Mouse (Mus musculus) erythroblast, adult 5-6 weeks (primary cell): Measurements from ENCODE around the gene Prrc2b. TPM values are rescaled to one million over a fixed set of nuclear protein-coding genes. Genes with fewer than 3 reads are reported as not detected.

Experiments
- ATAC-seq: replicated peaks from 2 replicates; pipeline ENCODE4 v1.8.0; 2016; ENCODE audit warnings: moderate number of reproducible peaks, mild to moderate bottlenecking, moderate TSS enrichment, inconsistent platforms; ENCODE audit not compliant: poor library complexity, low FRiP score, severe bottlenecking
- total RNA-seq, 2 experiments: library from RNA; stranded (forward) in 1 of 2; stranded (reverse) in 1 of 2; fragments of 150-400 nt in 1 of 2; fragments of 200-764, 138-1000 nt in 1 of 2; gene quantifications; 2 replicates each; pipeline versions ENCODE4 v1.2.3 to v1.2.4; 2015 to 2017; ENCODE audit warnings: low replicate concordance in 2 of 2

Prrc2b gene
- total RNA-seq, 2 experiments from 2014 or later = 10.8 to 12.3 TPM

- ATAC-seq = no peak
Measured at GRCm38 (mm10) chr2:32177397-32178060, 26.6 kb downstream of the Prrc2b start.

DNA sequence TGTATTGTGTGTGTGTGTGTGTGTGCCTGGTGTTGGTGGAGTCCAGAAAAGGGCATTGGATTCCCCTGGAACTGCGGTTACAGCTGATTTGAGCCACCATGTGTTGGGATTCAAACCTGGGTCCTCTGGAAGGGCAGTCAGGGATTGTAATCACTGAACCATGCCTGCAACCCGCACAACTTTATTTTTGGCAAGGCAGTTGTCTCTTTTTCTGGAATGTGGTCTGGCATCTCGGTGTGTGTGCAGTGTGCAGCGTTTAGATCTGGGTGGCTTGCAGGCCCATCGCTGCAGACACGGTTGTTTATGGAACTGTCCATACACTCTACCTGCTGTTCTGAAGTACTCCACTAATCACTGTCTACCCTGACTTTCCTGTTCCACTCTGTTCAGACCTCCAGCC lies 28.5 kb downstream of the Prrc2b start:
- ATAC-seq = no peak

GRCm38 (mm10) chr2:32180127-32180526 lies 29.2 kb downstream of the Prrc2b start:
- no peak for ATAC-seq

- ATAC-seq = no peak
Measured at GRCm38 (mm10) chr2:32181364-32181763, 30.5 kb downstream of the Prrc2b start.

DNA sequence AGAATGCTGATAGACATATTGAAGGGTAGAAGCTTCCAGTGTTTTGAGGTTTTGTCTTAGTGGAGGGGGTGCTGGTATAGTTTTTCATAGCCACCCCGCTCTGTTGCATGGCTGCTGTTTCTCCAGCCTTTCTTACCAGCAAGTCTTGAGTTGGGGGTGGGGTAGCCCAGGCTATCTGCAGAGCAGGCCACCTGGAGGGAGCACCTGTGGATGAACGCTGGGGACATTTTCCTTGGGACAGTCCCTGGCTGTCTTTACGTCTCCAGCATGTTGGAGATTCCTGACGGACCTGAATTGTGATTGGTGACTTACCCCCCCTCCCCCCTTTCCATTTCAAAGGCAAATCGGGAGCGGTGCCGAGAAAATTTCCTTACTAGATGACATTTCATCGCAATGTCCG lies 31.2 kb downstream of the Prrc2b start:
- no peak for ATAC-seq

DNA sequence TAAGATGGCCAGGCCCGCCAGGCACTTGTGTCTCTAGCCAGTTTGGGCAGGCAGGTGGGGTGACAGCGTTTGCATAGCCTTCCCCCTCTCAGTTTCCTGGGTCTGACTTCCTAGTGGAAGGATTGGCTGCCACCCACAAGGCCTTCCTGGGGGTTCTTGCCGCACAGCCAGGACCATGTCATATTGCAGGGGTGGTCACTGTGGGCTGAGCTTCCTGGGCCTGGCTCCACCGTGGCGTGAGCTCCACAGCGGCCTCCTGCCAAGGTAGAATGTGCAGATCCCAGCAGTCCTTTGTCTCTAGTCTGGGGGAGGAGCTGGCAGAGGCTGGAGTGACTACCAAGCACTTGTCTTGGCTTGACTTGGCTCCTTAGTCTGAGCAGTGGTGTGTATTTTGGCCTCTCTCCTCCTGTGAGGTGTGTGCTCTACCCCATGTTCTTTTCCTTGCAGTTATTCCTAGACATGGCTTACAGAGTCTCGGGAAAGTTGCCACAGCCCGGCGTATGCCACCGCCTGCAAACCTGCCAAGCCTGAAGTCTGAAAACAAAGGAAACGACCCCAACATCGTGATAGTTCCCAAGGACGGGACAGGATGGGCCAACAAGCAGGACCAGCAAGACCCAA lies 31.9 kb downstream of the Prrc2b start:
- no peak for ATAC-seq

- ATAC-seq = no peak
Measured at GRCm38 (mm10) chr2:32187019-32187551, 36.2 kb downstream of the Prrc2b start.

DNA sequence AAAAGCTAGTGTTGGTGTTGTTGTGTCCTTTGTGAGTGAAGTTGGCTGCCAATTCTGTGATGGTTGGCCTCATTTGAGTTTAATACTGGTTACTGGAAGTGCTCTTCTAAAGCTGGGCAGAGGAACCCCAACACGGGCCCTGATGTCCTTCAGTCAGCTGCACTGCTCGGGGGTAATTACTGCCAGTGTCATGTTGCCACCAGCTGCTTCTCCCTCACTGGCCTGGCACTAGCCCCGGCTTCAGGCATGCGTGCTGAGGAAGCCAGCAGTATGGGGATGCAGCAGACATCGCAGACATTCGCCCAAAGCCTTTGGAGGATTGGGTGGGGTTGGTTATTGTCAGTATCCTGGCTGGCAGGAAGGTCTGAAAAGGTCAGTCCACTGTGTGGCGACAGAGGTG lies 36.8 kb downstream of the Prrc2b start:
- no peak for ATAC-seq

GRCm38 (mm10) chr2:32189060-32189681 lies 38.3 kb downstream of the Prrc2b start:
- no peak for ATAC-seq

DNA sequence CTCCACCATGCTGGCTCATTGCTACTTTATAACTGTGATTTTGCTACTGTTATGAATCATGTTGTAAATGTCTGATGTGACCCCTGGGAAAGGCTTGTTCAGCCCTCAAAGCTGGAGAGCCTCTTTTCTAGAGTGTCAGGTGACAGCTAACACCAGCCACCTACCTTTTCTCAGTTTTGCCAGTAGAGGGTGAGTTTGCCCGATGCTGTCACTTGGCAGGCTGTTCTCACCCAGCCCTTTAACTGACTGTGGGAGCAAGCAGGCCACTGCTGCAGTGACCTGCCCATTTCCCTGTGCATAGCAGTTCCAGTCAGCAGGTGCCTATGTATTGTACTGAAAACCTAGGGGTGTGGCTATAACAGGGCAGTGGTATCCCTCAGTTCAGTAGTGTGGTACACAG lies 39.7 kb downstream of the Prrc2b start:
- ATAC-seq = no peak

- ATAC-seq = peak; percentile 51; the same call in 1 of the 2 replicates
Measured at GRCm38 (mm10) chr2:32191872-32192507, 41.1 kb downstream of the Prrc2b start.

GRCm38 (mm10) chr2:32198977-32199376 lies 48.1 kb downstream of the Prrc2b start:
- no peak for ATAC-seq

GRCm38 (mm10) chr2:32200033-32200432 lies 49.2 kb downstream of the Prrc2b start:
- ATAC-seq = no peak

- ATAC-seq = no peak
Measured at GRCm38 (mm10) chr2:32200712-32201111, 49.8 kb downstream of the Prrc2b start.

DNA sequence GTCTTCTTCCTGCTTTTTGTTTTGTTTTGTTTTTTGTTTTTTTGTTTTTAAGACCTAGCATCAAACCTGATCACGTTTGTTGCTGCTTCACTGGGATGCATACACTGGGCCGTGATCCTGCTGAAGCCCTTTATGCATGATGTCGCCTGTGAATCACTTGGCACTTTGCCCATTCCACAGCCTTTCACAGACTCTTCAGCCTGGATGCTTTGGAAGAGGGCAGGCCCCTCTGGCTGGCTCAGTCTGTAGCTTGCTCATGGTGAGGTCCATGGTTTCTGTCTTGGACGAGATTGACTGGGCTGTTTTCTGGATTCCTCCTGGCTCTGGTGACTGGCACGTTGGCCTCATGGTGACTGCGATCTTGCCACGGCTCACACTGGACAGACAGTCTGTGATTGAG lies 50.6 kb downstream of the Prrc2b start:
- ATAC-seq = no peak

DNA sequence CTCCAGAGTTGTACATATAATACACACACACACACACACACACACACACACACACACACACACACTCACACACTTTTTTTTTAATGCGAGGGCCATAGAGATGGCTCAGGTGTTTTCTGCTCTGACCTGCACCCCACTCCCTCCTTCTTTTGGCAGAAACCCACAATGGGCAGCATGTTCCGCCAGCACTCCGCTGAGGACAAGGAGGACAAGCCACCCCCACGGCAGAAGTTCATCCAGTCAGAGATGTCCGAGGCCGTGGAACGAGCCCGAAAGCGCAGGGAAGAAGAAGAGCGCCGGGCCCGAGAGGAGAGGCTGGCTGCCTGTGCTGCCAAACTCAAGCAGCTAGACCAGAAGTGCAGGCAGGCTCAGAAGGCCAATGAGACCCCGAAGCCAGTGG lies 53.0 kb downstream of the Prrc2b start:
- no peak for ATAC-seq

DNA sequence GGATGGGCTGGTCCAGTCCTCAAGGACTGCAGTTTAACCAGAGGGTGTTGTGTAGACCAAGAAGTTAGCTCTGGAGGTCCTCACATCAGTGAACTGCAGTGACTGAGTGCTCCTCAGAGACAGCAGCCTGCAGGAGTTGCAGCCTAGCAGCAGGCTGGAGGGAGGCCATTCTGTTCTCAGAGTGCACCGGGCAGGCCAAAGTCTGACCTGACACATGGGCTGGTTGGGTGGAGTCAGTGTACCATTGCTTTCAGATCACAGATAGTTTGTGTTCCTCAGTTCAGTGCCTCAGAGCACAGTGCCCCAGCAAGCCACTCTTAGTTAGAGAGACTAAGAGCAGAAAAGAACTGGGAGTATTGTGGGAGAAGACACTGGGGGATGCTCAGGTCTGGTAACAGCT lies 56.8 kb downstream of the Prrc2b start:
- no peak for ATAC-seq

DNA sequence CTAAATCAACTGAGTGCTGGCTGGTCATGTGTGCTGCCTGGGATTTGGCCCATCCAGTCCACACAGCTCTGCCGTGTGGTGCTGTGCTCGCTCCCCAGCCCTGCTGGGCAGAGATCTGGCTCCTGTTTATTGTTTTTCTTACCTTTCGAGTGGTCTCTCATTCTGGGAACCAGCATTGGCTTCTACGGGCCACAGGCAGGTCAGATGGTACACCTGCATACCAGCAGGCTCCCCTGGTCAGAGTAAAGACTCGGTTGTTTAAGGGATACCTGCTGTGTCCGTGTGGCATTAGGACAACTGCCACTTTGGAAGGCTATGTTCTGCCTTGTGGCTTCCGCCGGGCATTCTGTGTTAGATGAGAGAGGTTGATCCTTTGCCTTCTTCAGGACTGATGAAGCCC lies 60.8 kb downstream of the Prrc2b start:
- ATAC-seq = no peak

DNA sequence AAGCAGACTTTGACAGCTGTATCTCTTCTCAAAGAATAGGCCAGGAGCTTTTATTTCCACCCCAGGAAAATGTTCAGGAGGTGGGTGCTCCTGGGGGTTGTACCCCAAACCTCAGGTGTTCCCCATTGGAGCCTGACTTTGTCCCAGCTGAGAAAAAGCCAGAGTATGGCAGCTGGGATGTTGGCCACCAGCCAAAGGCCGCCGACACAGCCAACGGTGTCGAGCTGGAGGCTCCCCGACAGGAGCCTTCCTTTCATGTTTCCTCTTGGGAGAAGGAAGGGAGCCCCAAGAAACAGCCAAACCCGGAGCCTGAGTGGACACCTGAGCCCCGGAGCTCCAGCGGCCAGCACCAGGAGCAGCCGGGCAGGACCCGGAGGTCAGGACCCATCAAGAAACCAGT lies 62.1 kb downstream of the Prrc2b start:
- ATAC-seq = no peak

GRCm38 (mm10) chr2:32215576-32215975 lies 64.7 kb downstream of the Prrc2b start:
- no peak for ATAC-seq

- ATAC-seq = no peak
Measured at GRCm38 (mm10) chr2:32216506-32216905, 65.6 kb downstream of the Prrc2b start.
